Mouse (Mus musculus): ENCODE measurements at regions not wholly inside any gene's neighbourhood (a gene's known extent, or its start where the extent isn't known, plus 50 kb on each side); places are given as distances from the start of the nearest gene placed in this dataset.

DNA sequence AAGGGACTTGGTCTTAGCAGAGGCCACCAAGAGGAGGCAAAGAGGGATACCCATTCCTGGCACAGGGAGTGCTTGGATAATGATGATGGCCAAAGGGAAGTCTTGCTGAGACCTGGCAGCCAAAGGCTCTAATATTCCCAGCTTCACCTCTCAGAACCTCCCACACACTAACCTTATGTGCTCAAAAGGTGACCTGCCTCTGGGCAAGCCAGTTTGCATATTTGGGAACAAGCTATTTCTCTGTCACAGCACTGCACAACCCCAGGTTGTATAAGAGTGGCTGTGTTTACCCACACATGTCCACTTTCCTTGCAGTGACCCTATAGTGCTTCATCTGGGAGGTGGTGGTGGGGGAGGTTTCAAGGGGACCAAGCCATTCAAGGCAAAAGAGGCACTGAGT lies 76.9 kb upstream of the Plekhg1 start:
- no peak for TF ChIP-seq CTCF (conservative IDR thresholded peaks at IDR 0.05 in 1 of 2, IDR thresholded peaks at IDR 0.05 in 1 of 2; ENCODE audit: low read depth in 2 of 2, low read length in 2 of 2)
- TF ChIP-seq ELF1 (IDR thresholded peaks at IDR 0.05; ENCODE audit: low read depth, low read length): no peak
- TF ChIP-seq TCF12 (IDR thresholded peaks at IDR 0.05; ENCODE audit: low read depth, low read length): no peak
- TF ChIP-seq MAFK (IDR thresholded peaks at IDR 0.05; ENCODE audit: insufficient replicate concordance, low read length): no peak
- no peak for TF ChIP-seq POLR2A (IDR thresholded peaks at IDR 0.05; ENCODE audit: low read depth, low read length)
- TF ChIP-seq TBP (conservative IDR thresholded peaks at IDR 0.05; ENCODE audit: low read depth, low read length): no peak

Data from CH12.LX (cell line).